Mouse (Mus musculus) left cerebral cortex, adult 8-10 months (tissue): ENCODE results near the gene Ccdc85c. TPM values are rescaled to one million over a fixed set of nuclear protein-coding genes. Genes with fewer than 3 reads are reported as not detected.

Experiments
- DNase-seq, 2 experiments: peaks; one replicate each; pipeline ENCODE4 v3.0.0; 2022; ENCODE audit warnings: low spot score in 2 of 2
- total RNA-seq, 4 experiments: library from RNA; stranded (reverse); gene quantifications; 2 replicates each; pipeline ENCODE4 v1.2.4; 2022

The Ccdc85c gene
- total RNA-seq, 4 experiments from 2014 or later: 71.7 to 85.8 (median 80.1) TPM

GRCm38 (mm10) chr12:108297033-108297432 is 21.8 kb upstream of the Ccdc85c start:
- DNase-seq: no peak

GRCm38 (mm10) chr12:108294620-108295019 is 19.4 kb upstream of the Ccdc85c start:
- no peak for DNase-seq

GRCm38 (mm10) chr12:108292957-108293356 is 17.7 kb upstream of the Ccdc85c start:
- DNase-seq: no peak

GRCm38 (mm10) chr12:108292419-108292818 is 17.2 kb upstream of the Ccdc85c start:
- no peak for DNase-seq

- DNase-seq: no peak
Measured at GRCm38 (mm10) chr12:108288127-108288880, 13.1 kb upstream of the Ccdc85c start.

GRCm38 (mm10) chr12:108287011-108287410 is 11.8 kb upstream of the Ccdc85c start:
- no peak for DNase-seq

GRCm38 (mm10) chr12:108286381-108286780 is 11.2 kb upstream of the Ccdc85c start:
- no peak for DNase-seq

- no peak for DNase-seq
Measured at GRCm38 (mm10) chr12:108285225-108286011, 10.2 kb upstream of the Ccdc85c start.

GRCm38 (mm10) chr12:108284455-108285224 is 9.4 kb upstream of the Ccdc85c start:
- DNase-seq: no peak

- DNase-seq: no peak
Measured at GRCm38 (mm10) chr12:108278221-108278918, 3.1 kb upstream of the Ccdc85c start.

GRCm38 (mm10) chr12:108277341-108277841 is 2.2 kb upstream of the Ccdc85c start:
- no peak for DNase-seq

GRCm38 (mm10) chr12:108275920-108276822 is 946 bp upstream of the Ccdc85c start:
- DNase-seq: peak in 1 of 2 experiments; percentile 54

GRCm38 (mm10) chr12:108275508-108275890 is 274 bp upstream of the Ccdc85c start:
- DNase-seq: peak; percentile 90 to 97

- DNase-seq: no peak
Measured at GRCm38 (mm10) chr12:108274313-108274595, 971 bp downstream of the Ccdc85c start.

- DNase-seq: no peak
Measured at GRCm38 (mm10) chr12:108273466-108274312, 1.5 kb downstream of the Ccdc85c start.

- no peak for DNase-seq
Measured at GRCm38 (mm10) chr12:108272143-108272635, 3.0 kb downstream of the Ccdc85c start.

GRCm38 (mm10) chr12:108271351-108272142 is 3.7 kb downstream of the Ccdc85c start:
- DNase-seq: no peak

- no peak for DNase-seq
Measured at GRCm38 (mm10) chr12:108270240-108270919, 4.8 kb downstream of the Ccdc85c start.
